Mouse (Mus musculus): Measurements from ENCODE around the gene Otud1. TPM values are rescaled to one million over a fixed set of nuclear protein-coding genes. Genes with fewer than 3 reads are reported as not detected.

Otud1 gene
- polyA plus RNA-seq, 1 experiment from 2014 or later = 0.75 TPM

- peak; percentile 81 for ATAC-seq (ENCODE audit: low FRiP score, low read depth)
- H3K9me3 ChIP-seq = no peaks in the 10 kb centered on the region
- H3K4me1 ChIP-seq = peaks cover 9% of the 10 kb centered on the region
- peak overlapping the region; percentile 74 for H3K9ac ChIP-seq
- WGBS = under 1% methylated on average over 102 of the region's 108 CpGs
- peak overlapping the region; percentile 71 for H3K4me3 ChIP-seq
- no peaks in the 10 kb centered on the region for H3K36me3 ChIP-seq
- peaks cover 33% of the 10 kb centered on the region for H3K27me3 ChIP-seq
- H3K27ac ChIP-seq = peak overlapping the region; percentile 73; the same call in 1 of the 2 replicates
- H3K4me2 ChIP-seq (replicated peaks) = peak overlapping the region; percentile 80
These were observed 483 bp downstream of the Otud1 start for GRCm38 (mm10) chr2:19657881-19658589.

- Histone ChIP-seq H3K4me3 (peak overlapping the region; percentile 71), H3K27ac (no peak overlapping the region), H3K36me3 (no peaks in the 10 kb centered on the region), H3K9ac (peak overlapping the region; percentile 74), H3K9me3 (no peaks in the 10 kb centered on the region), H3K4me1 (peaks cover 9% of the 10 kb centered on the region), H3K4me2 (replicated peaks) (peak overlapping the region; percentile 80), H3K27me3 (peaks cover 33% of the 10 kb centered on the region)
- ATAC-seq (ENCODE audit: low FRiP score, low read depth) = peak; percentile 1; the same call in 1 of the 2 replicates
- WGBS = 4% methylated on average over 49 of the region's 49 CpGs
These were observed 1.3 kb downstream of the Otud1 start for GRCm38 (mm10) chr2:19658661-19659384.

GRCm38 (mm10) chr2:19660875-19661274 is 3.3 kb downstream of the Otud1 start:
- peaks cover 20% of the 10 kb centered on the region for H3K27me3 ChIP-seq
- peaks cover 10% of the 10 kb centered on the region for H3K4me1 ChIP-seq
- no peak overlapping the region for H3K4me2 ChIP-seq (replicated peaks)
- no peaks in the 10 kb centered on the region for H3K36me3 ChIP-seq
- ATAC-seq (ENCODE audit: low FRiP score, low read depth) = no peak
- H3K9ac ChIP-seq = no peak overlapping the region
- no peak overlapping the region for H3K27ac ChIP-seq
- no peak overlapping the region for H3K4me3 ChIP-seq
- no peaks in the 10 kb centered on the region for H3K9me3 ChIP-seq

DNA sequence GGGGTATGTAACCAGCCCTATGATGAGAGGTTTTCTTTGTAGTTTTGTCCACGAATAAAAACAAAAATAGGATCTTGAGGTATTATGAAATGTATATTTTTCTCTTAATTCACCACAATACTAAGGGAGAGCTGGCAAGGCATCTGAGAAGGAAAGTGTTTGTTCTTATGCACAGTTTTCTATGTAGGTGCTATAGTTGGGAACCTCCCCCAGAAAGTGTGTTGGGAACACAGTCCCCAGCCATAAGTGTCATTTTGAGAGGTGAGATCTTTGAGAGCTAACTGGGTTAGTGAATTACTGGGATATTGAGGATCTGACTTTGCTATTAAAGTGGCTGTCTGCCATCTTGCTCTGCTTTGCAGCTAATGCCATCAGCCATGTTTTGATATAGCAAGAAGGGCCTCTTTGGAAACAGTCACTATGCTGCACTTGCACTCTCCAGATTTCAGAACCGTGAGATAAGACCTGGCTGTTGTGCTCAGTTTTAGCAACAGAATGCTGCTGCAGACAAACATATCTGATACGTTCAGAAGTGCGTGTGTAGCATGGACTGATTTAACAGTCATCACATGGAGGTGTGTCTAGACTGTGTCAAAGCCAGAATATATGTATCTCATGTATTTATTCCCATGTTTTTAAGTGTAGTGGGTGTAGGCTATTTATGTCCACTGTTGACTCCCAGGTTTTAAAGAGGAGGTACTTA is 5.7 kb downstream of the Otud1 start:
- H3K27me3 ChIP-seq = peaks cover 17% of the 10 kb centered on the region
- H3K4me2 ChIP-seq (replicated peaks) = no peak overlapping the region
- 81% methylated on average over 4 of the region's 4 CpGs for WGBS
- ATAC-seq (ENCODE audit: low FRiP score, low read depth) = no peak
- no peak overlapping the region for H3K27ac ChIP-seq
- no peak overlapping the region for H3K9ac ChIP-seq
- 0 out of 2 replicates have a peak, but pooled peaks cover 6% of the 10 kb centered on the region for H3K9me3 ChIP-seq
- H3K4me3 ChIP-seq = no peak overlapping the region
- peaks cover 17% of the 10 kb centered on the region for H3K4me1 ChIP-seq
- H3K36me3 ChIP-seq = no peaks in the 10 kb centered on the region

GRCm38 (mm10) chr2:19664147-19664546 is 6.6 kb downstream of the Otud1 start:
- Histone ChIP-seq H3K9me3 (0 out of 2 replicates have a peak, but pooled peaks cover 6% of the 10 kb centered on the region), H3K36me3 (no peaks in the 10 kb centered on the region), H3K9ac (no peak overlapping the region), H3K4me3 (no peak overlapping the region), H3K4me1 (peaks cover 8% of the 10 kb centered on the region; the same call in 1 of the 2 replicates), H3K27ac (no peak overlapping the region), H3K4me2 (replicated peaks) (no peak overlapping the region), H3K27me3 (peaks cover 8% of the 10 kb centered on the region)
- WGBS = 81% methylated on average over 6 of the region's 6 CpGs
- ATAC-seq (ENCODE audit: low FRiP score, low read depth) = no peak

- WGBS = 41% methylated on average over 7 of the region's 7 CpGs
- no peak overlapping the region for H3K27ac ChIP-seq
These were observed 7.3 kb downstream of the Otud1 start for GRCm38 (mm10) chr2:19664555-19665475.

GRCm38 (mm10) chr2:19665841-19666240 is 8.3 kb downstream of the Otud1 start:
- H3K4me1 ChIP-seq = 0 out of 2 replicates have a peak, but pooled peaks cover 8% of the 10 kb centered on the region
- no peak overlapping the region for H3K9ac ChIP-seq
- no peak overlapping the region for H3K27ac ChIP-seq
- no peaks in the 10 kb centered on the region for H3K27me3 ChIP-seq
- no peak overlapping the region for H3K4me2 ChIP-seq (replicated peaks)
- no peak overlapping the region for H3K4me3 ChIP-seq
- H3K9me3 ChIP-seq = 0 out of 2 replicates have a peak, but pooled peaks cover 6% of the 10 kb centered on the region
- 5% methylated on average over 3 of the region's 3 CpGs for WGBS
- ATAC-seq (ENCODE audit: low FRiP score, low read depth) = no peak; the same call in 1 of the 2 replicates
- no peaks in the 10 kb centered on the region for H3K36me3 ChIP-seq

More at GRCm38 (mm10) chr2:19664555-19665475, 7.3 kb downstream of the Otud1 start:
- 0 out of 2 replicates have a peak, but pooled peaks cover 8% of the 10 kb centered on the region for H3K4me1 ChIP-seq
- H3K9ac ChIP-seq = no peak overlapping the region
- ATAC-seq (ENCODE audit: low FRiP score, low read depth) = no peak
- peaks cover 4% of the 10 kb centered on the region; the same call in 1 of the 2 replicates for H3K27me3 ChIP-seq
- H3K36me3 ChIP-seq = no peaks in the 10 kb centered on the region
- 0 out of 2 replicates have a peak, but pooled peaks cover 6% of the 10 kb centered on the region for H3K9me3 ChIP-seq
- H3K4me2 ChIP-seq (replicated peaks) = no peak overlapping the region
- no peak overlapping the region for H3K4me3 ChIP-seq

GRCm38 (mm10) chr2:19670851-19671688 is 13.5 kb downstream of the Otud1 start:
- WGBS = 81% methylated on average over 13 of the region's 13 CpGs
- ATAC-seq (ENCODE audit: low FRiP score, low read depth) = no peak

DNA sequence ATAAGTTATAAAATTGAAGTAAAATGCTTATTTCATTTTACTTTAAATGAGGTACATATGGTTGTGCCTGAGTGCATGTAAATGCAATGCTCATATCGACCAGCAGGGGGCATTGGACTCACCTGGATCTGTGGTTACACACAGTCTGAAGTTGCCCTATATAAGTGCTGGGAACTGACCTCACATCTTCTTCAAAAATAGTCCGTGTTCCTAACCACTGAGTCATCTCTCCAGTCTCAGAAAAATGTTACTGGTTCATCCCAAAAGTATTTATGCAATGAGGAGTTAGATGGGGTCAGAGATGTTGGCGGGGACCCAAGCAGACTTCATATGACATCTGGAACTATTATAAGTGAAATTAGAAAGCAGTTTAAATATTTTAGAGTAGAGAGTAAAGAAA is 25.4 kb downstream of the Otud1 start:
- Histone ChIP-seq H3K9me3 (0 out of 2 replicates have a peak, but pooled peaks cover 3% of the 10 kb centered on the region), H3K4me2 (replicated peaks) (no peak overlapping the region), H3K4me1 (peaks cover 13% of the 10 kb centered on the region), H3K27ac (no peak overlapping the region), H3K36me3 (no peaks in the 10 kb centered on the region), H3K4me3 (no peak overlapping the region), H3K9ac (no peak overlapping the region), H3K27me3 (no peaks in the 10 kb centered on the region)
- ATAC-seq (ENCODE audit: low FRiP score, low read depth) = no peak
- 44% methylated on average over 3 of the region's 3 CpGs for WGBS

More at GRCm38 (mm10) chr2:19670851-19671688, 13.5 kb downstream of the Otud1 start:
- H3K4me3 ChIP-seq = no peak overlapping the region
- H3K4me1 ChIP-seq = peaks cover 10% of the 10 kb centered on the region; the same call in 1 of the 2 replicates
- 0 out of 2 replicates have a peak, but pooled peaks cover 6% of the 10 kb centered on the region for H3K9me3 ChIP-seq
- H3K4me2 ChIP-seq (replicated peaks) = no peak overlapping the region
- H3K9ac ChIP-seq = no peak overlapping the region
- H3K27me3 ChIP-seq = no peaks in the 10 kb centered on the region
- no peak overlapping the region for H3K27ac ChIP-seq
- no peaks in the 10 kb centered on the region for H3K36me3 ChIP-seq

DNA sequence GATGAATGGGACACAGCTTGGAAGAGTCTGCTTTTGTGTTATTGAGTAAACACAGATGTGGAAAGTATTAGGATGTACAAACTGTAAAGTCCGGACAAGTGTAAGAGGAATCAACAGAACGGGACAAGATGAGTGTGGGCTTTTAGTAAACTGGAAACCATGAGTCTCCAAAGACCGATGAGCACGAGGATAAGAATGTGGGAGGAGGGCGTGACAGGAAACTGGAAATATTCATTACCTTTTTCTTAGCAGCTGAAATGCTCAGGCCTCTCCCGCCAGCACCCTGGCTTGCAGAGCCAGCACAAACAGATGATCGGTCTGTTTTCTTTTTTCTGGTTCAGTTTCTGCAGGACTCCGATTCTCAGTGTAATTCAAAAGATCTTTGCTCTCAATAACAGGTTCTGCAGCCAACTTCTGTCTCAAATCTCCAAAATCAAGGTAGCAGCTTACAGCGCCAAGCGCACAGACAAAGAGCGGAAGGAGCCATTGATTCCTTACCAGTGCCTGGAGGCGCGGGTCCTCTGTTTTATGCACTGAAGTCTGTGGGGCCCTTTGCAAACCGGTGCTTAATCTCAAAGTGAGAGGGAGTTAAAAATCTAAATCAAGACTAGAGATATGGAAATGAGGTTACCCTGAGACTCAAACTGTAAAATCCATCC is 28.1 kb downstream of the Otud1 start:
- Histone ChIP-seq H3K36me3 (no peaks in the 10 kb centered on the region), H3K27ac (no peak overlapping the region), H3K4me2 (replicated peaks) (peak overlapping the region; percentile 23), H3K4me3 (no peak overlapping the region), H3K9ac (no peak overlapping the region), H3K27me3 (no peaks in the 10 kb centered on the region), H3K9me3 (0 out of 2 replicates have a peak, but pooled peaks cover 3% of the 10 kb centered on the region), H3K4me1 (peaks cover 13% of the 10 kb centered on the region)
- 41% methylated on average over 14 of the region's 14 CpGs for WGBS
- no peak for ATAC-seq (ENCODE audit: low FRiP score, low read depth)

Data from limb, embryonic 13.5 days (tissue).